In genomic region chr14:32084761-32085485, GRCm38 (mm10) we compare ENCODE assay signal across 7 mouse cellular contexts. TPM values are rescaled to one million over a fixed set of nuclear protein-coding genes. Genes with fewer than 3 reads are reported as not detected.
DNase-seq lines count a peak whose midpoint lies in the region; ATAC-seq and TF ChIP-seq lines count a peak whose summit lies in the region.

Oxnad1 (plus strand) TSS chr14:32085374.

- ATAC-seq in intestine, embryonic 15.5 days = peak; percentile 97

- H3K4me1 ChIP-seq in intestine, embryonic 15.5 days (replicated peaks) = 0 out of 2 replicates have a peak, but pooled peaks cover 5% of the 10 kb centered on the region
- peaks cover 4% of the 10 kb centered on the region; the same call in 1 of the 2 replicates for H3K4me1 ChIP-seq in thymus, adult 2 months (replicated peaks; ENCODE audit: control insufficient read depth, insufficient read depth, low read length)

- H3K27ac ChIP-seq in intestine, embryonic 15.5 days = peak within 1 kb of the TSS; percentile 87
- peak within 1 kb of the TSS; percentile 75 for H3K27ac ChIP-seq in thymus, adult 2 months (ENCODE audit: control insufficient read depth, insufficient read depth, low read length)

- DNase-seq in 3T3-L1 (ENCODE audit: low read depth, low spot score) (peak; percentile 93), 416B (ENCODE audit: low read depth) (peak; percentile 98)
- peak; percentile 84 for DNase-seq in brain, embryonic 18.5 days (ENCODE audit: low read depth, low spot score)
- peak; percentile 83 for DNase-seq in gastrocnemius, postnatal 14 days
- DNase-seq in lung, postnatal 10 days = peak; percentile 92
- peak; percentile 88 for DNase-seq in thymus, adult 2 months

- H3K4me3 ChIP-seq in intestine, embryonic 15.5 days (replicated peaks) = peak within 1 kb of the TSS; percentile 63
- H3K4me3 ChIP-seq in thymus, adult 2 months (ENCODE audit: control insufficient read depth, insufficient read depth, low read length) = peak within 1 kb of the TSS; percentile 72

- TF ChIP-seq POLR2A in thymus, adult 2 months (IDR thresholded peaks at IDR 0.05; ENCODE audit: control insufficient read depth, extremely low read depth, insufficient read depth, low read length, poor library complexity) = peak; percentile 17; the same call in 1 of the 2 replicates

- intact Hi-C loops in gastrocnemius, postnatal 14 days (cut with DNase I; ENCODE audit: low total_unique reads) = no loop called here

- H3K4me2 ChIP-seq in intestine, embryonic 15.5 days (replicated peaks) = peak within 1 kb of the TSS; percentile 56

- peaks cover 12% of the 10 kb centered on the region for H3K36me3 ChIP-seq in intestine, embryonic 15.5 days
- H3K36me3 ChIP-seq in thymus, adult 2 months (ENCODE audit: control insufficient read depth, insufficient read depth, low read length) = peaks cover 10% of the 10 kb centered on the region

- no peak for TF ChIP-seq CTCF in thymus, adult 2 months (IDR thresholded peaks at IDR 0.05; ENCODE audit: borderline replicate concordance, control insufficient read depth, extremely low read depth, insufficient read depth, low read length, poor library complexity)

- H3K9me3 ChIP-seq in intestine, embryonic 15.5 days = no peaks in the 10 kb centered on the region

- H3K9ac ChIP-seq in intestine, embryonic 15.5 days = peak within 1 kb of the TSS; percentile 60

- WGBS in intestine, embryonic 15.5 days = 2% methylated on average over 22 of the region's 22 CpGs
- WGBS in thymus, adult 2 months = 4% methylated on average over 22 of the region's 22 CpGs

- no peaks in the 10 kb centered on the region for H3K27me3 ChIP-seq in intestine, embryonic 15.5 days (replicated peaks)
- no peaks in the 10 kb centered on the region for H3K27me3 ChIP-seq in thymus, adult 2 months (ENCODE audit: control insufficient read depth, insufficient read depth, low read length)

RNA-seq across cellular contexts. Expression of gene Oxnad1, which starts in this region (rescaled TPM):
- total RNA-seq in gastrocnemius, postnatal 14 days (2021) = 10 to 100 TPM; 19.6 to 23.9 TPM
- 34.8 and 39.1 TPM in 2 replicates for polyA plus RNA-seq in intestine, embryonic 15.5 days (2015; fragmentation: Nextera tagmentation; extraction: Ambion mirVana)
- polyA plus RNA-seq in thymus, adult 2 months (2012; rRNA removed) = 20.3 and 25.3 TPM in 2 replicates

Comparison
In these comparisons a context has a peak if more than half of its experiments do, and no peak if none do; other contexts are left out.
1. Peak in every context shown above with its lines: DNase-seq, ATAC-seq, H3K4me3 ChIP-seq and H3K27ac ChIP-seq.